29 mouse cellular contexts compared by ENCODE assay signal in genomic region chr10:119957260-119957955, GRCm38 (mm10).
DNase-seq lines count a peak whose midpoint lies in the region; ATAC-seq and TF ChIP-seq lines count a peak whose summit lies in the region.
"Had no signal": no experiment of that assay in that cellular context is flagged by ENCODE, and none has a peak within 500 bp of the region (broad histone marks: within the 10 kb centered on the region; RNA-seq: fewer than 3 reads in every experiment).

No protein-coding gene starts in this region.

- H3K27ac ChIP-seq in forebrain, embryonic 14.5 days (ENCODE audit: low read depth, low read length): no peak overlapping the region
- H3K27ac ChIP-seq in forebrain, embryonic 12.5 days: no peak overlapping the region
- H3K27ac ChIP-seq in hindbrain, postnatal 0 days: no peak overlapping the region
- no peak overlapping the region for H3K27ac ChIP-seq in hindbrain, embryonic 14.5 days
- H3K27ac ChIP-seq in midbrain, embryonic 14.5 days (replicated peaks; ENCODE audit: low read depth, low read length): no peak overlapping the region; the same call in 1 of the 2 replicates
- no peak overlapping the region for H3K27ac ChIP-seq in midbrain, postnatal 0 days (ENCODE audit: low read depth, low read length)
- H3K27ac ChIP-seq in forebrain, postnatal 0 days (ENCODE audit: low read depth, low read length): no peak overlapping the region
- H3K27ac ChIP-seq: embryonic facial prominence, embryonic 12.5 days; hindbrain, embryonic 15.5 days; intestine, embryonic 15.5 days; kidney, postnatal 0 days; limb, embryonic 12.5 days; liver, embryonic 15.5 days had no signal

- TF ChIP-seq CTCF in hindbrain, postnatal 0 days (IDR thresholded peaks at IDR 0.05; ENCODE audit: low read depth): no peak
- TF ChIP-seq CTCF in midbrain, postnatal 0 days (IDR thresholded peaks at IDR 0.05): no peak
- TF ChIP-seq CTCF in forebrain, postnatal 0 days (IDR thresholded peaks at IDR 0.05; ENCODE audit: low read depth): no peak

- H3K4me3 ChIP-seq in forebrain, embryonic 14.5 days (ENCODE audit: low read depth, low read length): no peak overlapping the region
- H3K4me3 ChIP-seq in forebrain, embryonic 12.5 days (replicated peaks): no peak overlapping the region
- H3K4me3 ChIP-seq in hindbrain, postnatal 0 days (ENCODE audit: low read length): no peak overlapping the region
- no peak overlapping the region for H3K4me3 ChIP-seq in hindbrain, embryonic 14.5 days (replicated peaks; ENCODE audit: low read length)
- H3K4me3 ChIP-seq in midbrain, embryonic 14.5 days (replicated peaks; ENCODE audit: low read depth, low read length): no peak overlapping the region
- no peak overlapping the region for H3K4me3 ChIP-seq in midbrain, postnatal 0 days (ENCODE audit: low read depth, low read length)
- H3K4me3 ChIP-seq in forebrain, postnatal 0 days (ENCODE audit: low read depth, low read length): no peak overlapping the region
- H3K4me3 ChIP-seq: embryonic facial prominence, embryonic 12.5 days; hindbrain, embryonic 15.5 days; intestine, embryonic 15.5 days; limb, embryonic 12.5 days; liver, embryonic 15.5 days had no signal

- 80% methylated on average over 17 of the region's 17 CpGs for WGBS in forebrain, embryonic 14.5 days
- WGBS in forebrain, embryonic 12.5 days: 87% methylated on average over 17 of the region's 17 CpGs
- whole genome bisulfite sequencing in hindbrain, postnatal 0 days: 57% methylated on average over 17 of the region's 17 CpGs
- 71% methylated on average over 17 of the region's 17 CpGs for whole genome bisulfite sequencing in hindbrain, embryonic 14.5 days
- 78% methylated on average over 17 of the region's 17 CpGs for WGBS in midbrain, embryonic 14.5 days
- WGBS in midbrain, postnatal 0 days: 71% methylated on average over 17 of the region's 17 CpGs
- WGBS in forebrain, postnatal 0 days: 57% methylated on average over 17 of the region's 17 CpGs

- H3K36me3 ChIP-seq in forebrain, embryonic 14.5 days (ENCODE audit: control insufficient read depth, insufficient read depth, low read length): no peaks in the 10 kb centered on the region
- no peaks in the 10 kb centered on the region for H3K36me3 ChIP-seq in forebrain, embryonic 12.5 days (replicated peaks)
- no peaks in the 10 kb centered on the region for H3K36me3 ChIP-seq in hindbrain, postnatal 0 days (ENCODE audit: insufficient read depth, low read length)
- no peaks in the 10 kb centered on the region for H3K36me3 ChIP-seq in hindbrain, embryonic 14.5 days (replicated peaks; ENCODE audit: control insufficient read depth, insufficient read depth)
- H3K36me3 ChIP-seq in midbrain, embryonic 14.5 days (ENCODE audit: control insufficient read depth, insufficient read depth, low read length): no peaks in the 10 kb centered on the region
- no peaks in the 10 kb centered on the region for H3K36me3 ChIP-seq in midbrain, postnatal 0 days (ENCODE audit: insufficient read depth, low read length)
- H3K36me3 ChIP-seq in forebrain, postnatal 0 days (ENCODE audit: insufficient read depth): no peaks in the 10 kb centered on the region
- H3K36me3 ChIP-seq: embryonic facial prominence, embryonic 12.5 days; hindbrain, embryonic 15.5 days; intestine, embryonic 15.5 days; limb, embryonic 12.5 days; liver, embryonic 15.5 days had no signal

- peak; percentile 48; the same call in 1 of the 2 replicates for ATAC-seq in forebrain, embryonic 14.5 days
- no peak for ATAC-seq in forebrain, embryonic 12.5 days (ENCODE audit: low FRiP score)
- 0 out of 2 replicates have a peak, but pooled peaks have one; percentile 47 for ATAC-seq in hindbrain, postnatal 0 days
- no peak for ATAC-seq in hindbrain, embryonic 14.5 days (ENCODE audit: low FRiP score)
- ATAC-seq in midbrain, embryonic 14.5 days (ENCODE audit: low FRiP score, low TSS enrichment): no peak
- no peak for ATAC-seq in midbrain, postnatal 0 days (ENCODE audit: low FRiP score)
- peak; percentile 89 for ATAC-seq in forebrain, postnatal 0 days
- ATAC-seq: CD4-positive, CD25-positive, alpha-beta regulatory T cell, adult 4 months; intestine, embryonic 15.5 days had no signal

- H3K4me2 ChIP-seq in forebrain, embryonic 14.5 days (ENCODE audit: low read length): no peak overlapping the region
- H3K4me2 ChIP-seq in forebrain, embryonic 12.5 days: no peak overlapping the region
- 0 out of 2 replicates have a peak overlapping the region, but pooled peaks have one; percentile 4 for H3K4me2 ChIP-seq in hindbrain, postnatal 0 days (ENCODE audit: low read depth, low read length)
- no peak overlapping the region for H3K4me2 ChIP-seq in hindbrain, embryonic 14.5 days (replicated peaks)
- H3K4me2 ChIP-seq in midbrain, embryonic 14.5 days (ENCODE audit: low read length): no peak overlapping the region
- H3K4me2 ChIP-seq in midbrain, postnatal 0 days (ENCODE audit: low read depth, low read length, poor library complexity, severe bottlenecking): no peak overlapping the region
- no peak overlapping the region for H3K4me2 ChIP-seq in forebrain, postnatal 0 days (ENCODE audit: low read depth)
- H3K4me2 ChIP-seq: embryonic facial prominence, embryonic 12.5 days; heart, embryonic 11.5 days; hindbrain, embryonic 15.5 days; intestine, embryonic 15.5 days; limb, embryonic 12.5 days; liver, embryonic 15.5 days; lung, embryonic 14.5 days had no signal

- H3K4me1 ChIP-seq in forebrain, embryonic 14.5 days (ENCODE audit: control insufficient read depth, insufficient read depth, low read length): no peaks in the 10 kb centered on the region
- peaks cover 9% of the 10 kb centered on the region for H3K4me1 ChIP-seq in forebrain, embryonic 12.5 days
- no peaks in the 10 kb centered on the region for H3K4me1 ChIP-seq in hindbrain, postnatal 0 days (ENCODE audit: insufficient read depth, low read length)
- peaks cover 10% of the 10 kb centered on the region; the same call in 1 of the 2 replicates for H3K4me1 ChIP-seq in hindbrain, embryonic 14.5 days (replicated peaks; ENCODE audit: control insufficient read depth, insufficient read depth, low read length)
- H3K4me1 ChIP-seq in midbrain, embryonic 14.5 days (ENCODE audit: control insufficient read depth, insufficient read depth, low read length): peaks cover 6% of the 10 kb centered on the region
- H3K4me1 ChIP-seq in midbrain, postnatal 0 days (ENCODE audit: insufficient read depth, low read length): no peaks in the 10 kb centered on the region
- H3K4me1 ChIP-seq in forebrain, postnatal 0 days (ENCODE audit: insufficient read depth): no peaks in the 10 kb centered on the region
- H3K4me1 ChIP-seq: embryonic facial prominence, embryonic 12.5 days; hindbrain, embryonic 15.5 days; intestine, embryonic 15.5 days; liver, embryonic 15.5 days had no signal

- no peaks in the 10 kb centered on the region for H3K9me3 ChIP-seq in forebrain, embryonic 14.5 days (replicated peaks; ENCODE audit: control insufficient read depth, low read length)
- H3K9me3 ChIP-seq in forebrain, embryonic 12.5 days: no peaks in the 10 kb centered on the region
- no peaks in the 10 kb centered on the region for H3K9me3 ChIP-seq in hindbrain, postnatal 0 days (ENCODE audit: low read length)
- H3K9me3 ChIP-seq in hindbrain, embryonic 14.5 days (ENCODE audit: control insufficient read depth, low read length): no peaks in the 10 kb centered on the region
- H3K9me3 ChIP-seq in midbrain, embryonic 14.5 days (ENCODE audit: control insufficient read depth, low read length): no peaks in the 10 kb centered on the region
- H3K9me3 ChIP-seq in midbrain, postnatal 0 days (ENCODE audit: low read length): no peaks in the 10 kb centered on the region
- no peaks in the 10 kb centered on the region for H3K9me3 ChIP-seq in forebrain, postnatal 0 days (ENCODE audit: low read length)
- H3K9me3 ChIP-seq: embryonic facial prominence, embryonic 12.5 days; hindbrain, embryonic 15.5 days; intestine, embryonic 15.5 days; limb, embryonic 12.5 days; liver, embryonic 15.5 days had no signal

- no peaks in the 10 kb centered on the region for H3K27me3 ChIP-seq in forebrain, embryonic 14.5 days (replicated peaks; ENCODE audit: control insufficient read depth, insufficient read depth, low read length)
- no peaks in the 10 kb centered on the region for H3K27me3 ChIP-seq in forebrain, embryonic 12.5 days
- no peaks in the 10 kb centered on the region for H3K27me3 ChIP-seq in hindbrain, postnatal 0 days (ENCODE audit: insufficient read depth, low read length)
- H3K27me3 ChIP-seq in hindbrain, embryonic 14.5 days (ENCODE audit: control insufficient read depth, insufficient read depth, low read length): no peaks in the 10 kb centered on the region
- H3K27me3 ChIP-seq in midbrain, embryonic 14.5 days (ENCODE audit: control insufficient read depth, insufficient read depth, low read length): no peaks in the 10 kb centered on the region
- H3K27me3 ChIP-seq in midbrain, postnatal 0 days (ENCODE audit: insufficient read depth, low read length): no peaks in the 10 kb centered on the region
- H3K27me3 ChIP-seq in forebrain, postnatal 0 days (ENCODE audit: insufficient read depth, low read length): no peaks in the 10 kb centered on the region
- H3K27me3 ChIP-seq: embryonic facial prominence, embryonic 12.5 days; hindbrain, embryonic 15.5 days; intestine, embryonic 15.5 days; limb, embryonic 12.5 days; liver, embryonic 15.5 days had no signal

- DNase-seq in forebrain, embryonic 14.5 days (ENCODE audit: low spot score): peak; percentile 68
- no peak for DNase-seq in hindbrain, postnatal 0 days (ENCODE audit: low spot score)
- no peak for DNase-seq in hindbrain, embryonic 14.5 days (ENCODE audit: low spot score)
- DNase-seq in midbrain, embryonic 14.5 days: peak; percentile 31
- no peak for DNase-seq in midbrain, postnatal 0 days (ENCODE audit: low spot score)
- peak; percentile 57 for DNase-seq in forebrain, postnatal 0 days
- DNase-seq in kidney, adult 9 months: no peak
- DNase-seq: adrenal gland, postnatal 14 days; cerebellum, adult 18-20 months; embryo, embryonic 11 days; gastrocnemius, postnatal 14 days; heart, adult 18-20 months; heart, postnatal 4 days; kidney, adult 2 months; kidney, postnatal 4 days; lung, embryonic 14.5 days; lung, postnatal 14 days; retina, postnatal 1 day; right cerebral cortex, postnatal 14 days; thymus, postnatal 4 days had no signal

- H3K9ac ChIP-seq in forebrain, embryonic 14.5 days (ENCODE audit: low read length): no peak overlapping the region
- no peak overlapping the region for H3K9ac ChIP-seq in forebrain, embryonic 12.5 days
- H3K9ac ChIP-seq in hindbrain, postnatal 0 days (replicated peaks; ENCODE audit: low read length): no peak overlapping the region
- H3K9ac ChIP-seq in hindbrain, embryonic 14.5 days: no peak overlapping the region
- no peak overlapping the region for H3K9ac ChIP-seq in midbrain, embryonic 14.5 days (replicated peaks; ENCODE audit: low read length)
- no peak overlapping the region for H3K9ac ChIP-seq in midbrain, postnatal 0 days (replicated peaks; ENCODE audit: low read length, poor library complexity, severe bottlenecking)
- no peak overlapping the region for H3K9ac ChIP-seq in forebrain, postnatal 0 days
- H3K9ac ChIP-seq: embryonic facial prominence, embryonic 12.5 days; hindbrain, embryonic 15.5 days; intestine, embryonic 15.5 days; limb, embryonic 12.5 days; liver, embryonic 15.5 days; lung, embryonic 14.5 days had no signal

Comparison
In these comparisons a context has a peak if more than half of its experiments do, and no peak if none do; other contexts are left out.
1. ATAC-seq: peak in forebrain, embryonic 14.5 days (single experiment), hindbrain, postnatal 0 days (single experiment) and forebrain, postnatal 0 days (single experiment); none in forebrain, embryonic 12.5 days (single experiment), hindbrain, embryonic 14.5 days (single experiment), midbrain, embryonic 14.5 days (single experiment) and midbrain, postnatal 0 days (single experiment).
2. DNase-seq: peak in forebrain, embryonic 14.5 days (single experiment), midbrain, embryonic 14.5 days (single experiment) and forebrain, postnatal 0 days (single experiment); none in hindbrain, postnatal 0 days (single experiment), hindbrain, embryonic 14.5 days (single experiment), midbrain, postnatal 0 days (single experiment) and kidney, adult 9 months (single experiment).